Mouse (Mus musculus): ENCODE measurements at regions not wholly inside any gene's neighbourhood (a gene's known extent, or its start where the extent isn't known, plus 50 kb on each side); places are given as distances from the start of the nearest gene placed in this dataset.

- DNase-seq (ENCODE audit: low spot score), result no peak
- H3K36me3 ChIP-seq (replicated peaks; ENCODE audit: control insufficient read depth, insufficient read depth, low read length), result no peaks in the 10 kb centered on the region
- no peak for ATAC-seq (ENCODE audit: insufficient read depth, low read depth)
- H3K9ac ChIP-seq (replicated peaks; ENCODE audit: low read depth, low read length), result no peak overlapping the region
- 96% methylated on average over 3 of the region's 3 CpGs for WGBS
- H3K27me3 ChIP-seq (ENCODE audit: control insufficient read depth, insufficient read depth, low read length), result no peaks in the 10 kb centered on the region
- H3K9me3 ChIP-seq (replicated peaks; ENCODE audit: control insufficient read depth, low read length), result no peaks in the 10 kb centered on the region
- no peak overlapping the region for H3K4me2 ChIP-seq (ENCODE audit: low read depth, low read length)
- 0 out of 2 replicates have a peak, but pooled peaks cover 5% of the 10 kb centered on the region for H3K4me1 ChIP-seq (ENCODE audit: control insufficient read depth, insufficient read depth)
- TF ChIP-seq EP300 (IDR thresholded peaks at IDR 0.05; ENCODE audit: low read depth) (no peak), CTCF (IDR thresholded peaks at IDR 0.05; ENCODE audit: low read depth) (no peak)
- H3K4me3 ChIP-seq (ENCODE audit: low read depth, low read length), result no peak overlapping the region
- no peak overlapping the region for H3K27ac ChIP-seq (ENCODE audit: low read depth)
Observed at GRCm38 (mm10) chr17:45912165-45912564, 120.0 kb downstream of the Vegfa start.

- Histone ChIP-seq H3K4me3 (ENCODE audit: low read depth, low read length) (no peak overlapping the region), H3K9me3 (replicated peaks; ENCODE audit: control insufficient read depth, low read length) (no peaks in the 10 kb centered on the region), H3K27me3 (ENCODE audit: control insufficient read depth, insufficient read depth, low read length) (no peaks in the 10 kb centered on the region), H3K4me2 (ENCODE audit: low read depth, low read length) (no peak overlapping the region), H3K4me1 (ENCODE audit: control insufficient read depth, insufficient read depth) (0 out of 2 replicates have a peak, but pooled peaks cover 5% of the 10 kb centered on the region), H3K27ac (ENCODE audit: low read depth) (no peak overlapping the region), H3K9ac (replicated peaks; ENCODE audit: low read depth, low read length) (no peak overlapping the region), H3K36me3 (replicated peaks; ENCODE audit: control insufficient read depth, insufficient read depth, low read length) (no peaks in the 10 kb centered on the region)
- TF ChIP-seq EP300 (IDR thresholded peaks at IDR 0.05; ENCODE audit: low read depth) (no peak), CTCF (IDR thresholded peaks at IDR 0.05; ENCODE audit: low read depth) (no peak)
- ATAC-seq (ENCODE audit: insufficient read depth, low read depth) (peak; percentile 71), DNase-seq (ENCODE audit: low spot score) (no peak)
- WGBS, result 51% methylated on average over 13 of the region's 13 CpGs
Observed at GRCm38 (mm10) chr17:45911201-45911731, 120.9 kb downstream of the Vegfa start.

GRCm38 (mm10) chr17:45910245-45910644, 121.9 kb downstream of the Vegfa start:
- Histone ChIP-seq H3K27me3 (ENCODE audit: control insufficient read depth, insufficient read depth, low read length) (no peaks in the 10 kb centered on the region), H3K4me3 (ENCODE audit: low read depth, low read length) (no peak overlapping the region), H3K27ac (ENCODE audit: low read depth) (no peak overlapping the region), H3K36me3 (replicated peaks; ENCODE audit: control insufficient read depth, insufficient read depth, low read length) (no peaks in the 10 kb centered on the region), H3K4me2 (ENCODE audit: low read depth, low read length) (no peak overlapping the region), H3K9me3 (replicated peaks; ENCODE audit: control insufficient read depth, low read length) (no peaks in the 10 kb centered on the region), H3K9ac (replicated peaks; ENCODE audit: low read depth, low read length) (no peak overlapping the region), H3K4me1 (ENCODE audit: control insufficient read depth, insufficient read depth) (0 out of 2 replicates have a peak, but pooled peaks cover 5% of the 10 kb centered on the region)
- no peak for ATAC-seq (ENCODE audit: insufficient read depth, low read depth)
- 92% methylated on average over 3 of the region's 3 CpGs for WGBS
- DNase-seq (ENCODE audit: low spot score), result no peak
- TF ChIP-seq CTCF (IDR thresholded peaks at IDR 0.05; ENCODE audit: low read depth) (no peak), EP300 (IDR thresholded peaks at IDR 0.05; ENCODE audit: low read depth) (no peak)

- DNase-seq (ENCODE audit: low spot score), result no peak
- Histone ChIP-seq H3K4me1 (ENCODE audit: control insufficient read depth, insufficient read depth) (peaks cover 11% of the 10 kb centered on the region; the same call in 1 of the 2 replicates), H3K36me3 (replicated peaks; ENCODE audit: control insufficient read depth, insufficient read depth, low read length) (no peaks in the 10 kb centered on the region), H3K4me3 (ENCODE audit: low read depth, low read length) (no peak overlapping the region), H3K9ac (replicated peaks; ENCODE audit: low read depth, low read length) (no peak overlapping the region), H3K27ac (ENCODE audit: low read depth) (no peak overlapping the region), H3K9me3 (replicated peaks; ENCODE audit: control insufficient read depth, low read length) (no peaks in the 10 kb centered on the region), H3K27me3 (ENCODE audit: control insufficient read depth, insufficient read depth, low read length) (no peaks in the 10 kb centered on the region), H3K4me2 (ENCODE audit: low read depth, low read length) (no peak overlapping the region)
- 72% methylated on average over 11 of the region's 11 CpGs for WGBS
- no peak for ATAC-seq (ENCODE audit: insufficient read depth, low read depth)
- TF ChIP-seq EP300 (IDR thresholded peaks at IDR 0.05; ENCODE audit: low read depth) (no peak), CTCF (IDR thresholded peaks at IDR 0.05; ENCODE audit: low read depth) (no peak)
Observed at GRCm38 (mm10) chr17:45907587-45907986, 124.6 kb downstream of the Vegfa start.

- Histone ChIP-seq H3K9ac (replicated peaks; ENCODE audit: low read depth, low read length) (no peak overlapping the region), H3K27ac (ENCODE audit: low read depth) (no peak overlapping the region), H3K4me2 (ENCODE audit: low read depth, low read length) (no peak overlapping the region), H3K27me3 (ENCODE audit: control insufficient read depth, insufficient read depth, low read length) (no peaks in the 10 kb centered on the region), H3K4me1 (ENCODE audit: control insufficient read depth, insufficient read depth) (peaks cover 6% of the 10 kb centered on the region; the same call in 1 of the 2 replicates), H3K4me3 (ENCODE audit: low read depth, low read length) (no peak overlapping the region), H3K9me3 (replicated peaks; ENCODE audit: control insufficient read depth, low read length) (no peaks in the 10 kb centered on the region), H3K36me3 (replicated peaks; ENCODE audit: control insufficient read depth, insufficient read depth, low read length) (no peaks in the 10 kb centered on the region)
- no peak for TF ChIP-seq EP300 (IDR thresholded peaks at IDR 0.05; ENCODE audit: low read depth)
- TF ChIP-seq CTCF (IDR thresholded peaks at IDR 0.05; ENCODE audit: low read depth), result no peak
- ATAC-seq (ENCODE audit: insufficient read depth, low read depth) (no peak), DNase-seq (ENCODE audit: low spot score) (no peak)
- WGBS, result 35% methylated on average over 7 of the region's 7 CpGs
Observed at GRCm38 (mm10) chr17:45905596-45905995, 126.6 kb downstream of the Vegfa start.

- Histone ChIP-seq H3K9ac (replicated peaks; ENCODE audit: low read depth, low read length) (no peak overlapping the region), H3K4me3 (ENCODE audit: low read depth, low read length) (no peak overlapping the region), H3K36me3 (replicated peaks; ENCODE audit: control insufficient read depth, insufficient read depth, low read length) (no peaks in the 10 kb centered on the region), H3K4me2 (ENCODE audit: low read depth, low read length) (no peak overlapping the region), H3K4me1 (ENCODE audit: control insufficient read depth, insufficient read depth) (peaks cover 6% of the 10 kb centered on the region; the same call in 1 of the 2 replicates), H3K27me3 (ENCODE audit: control insufficient read depth, insufficient read depth, low read length) (no peaks in the 10 kb centered on the region), H3K9me3 (replicated peaks; ENCODE audit: control insufficient read depth, low read length) (no peaks in the 10 kb centered on the region), H3K27ac (ENCODE audit: low read depth) (no peak overlapping the region)
- TF ChIP-seq EP300 (IDR thresholded peaks at IDR 0.05; ENCODE audit: low read depth), result no peak
- no peak for TF ChIP-seq CTCF (IDR thresholded peaks at IDR 0.05; ENCODE audit: low read depth)
- WGBS, result 74% methylated on average over 4 of the region's 4 CpGs
- DNase-seq (ENCODE audit: low spot score) (no peak), ATAC-seq (ENCODE audit: insufficient read depth, low read depth) (no peak)
Observed at GRCm38 (mm10) chr17:45904251-45904650, 127.9 kb downstream of the Vegfa start.

Measured in heart, postnatal 0 days (tissue).